Mouse (Mus musculus): ENCODE data around the gene Mcat. TPM values are rescaled to one million over a fixed set of nuclear protein-coding genes. Genes with fewer than 3 reads are reported as not detected.

The Mcat gene
- polyA plus RNA-seq, 1 experiment from 2014 or later: 33.4 TPM

- H3K4me1 ChIP-seq (ENCODE audit: control insufficient read depth in 2 of 2, insufficient read depth in 2 of 2, low read length in 2 of 2): peaks cover 36 to 49% of the 10 kb centered on the region in 2 experiments
- H3K4me3 ChIP-seq (ENCODE audit: control insufficient read depth in 1 of 2, insufficient read depth in 1 of 2, low read depth in 1 of 2, low read length in 2 of 2): no peak overlapping the region
- H3K27ac ChIP-seq (replicated peaks in 1 of 2; ENCODE audit: control insufficient read depth in 1 of 2, insufficient read depth in 1 of 2, low read depth in 2 of 2, low read length in 2 of 2): peak overlapping the region; percentile 86 to 87
- peak overlapping the region; percentile 33; the same call in 1 of the 2 replicates for H3K4me2 ChIP-seq (ENCODE audit: low read length)
- H3K9me3 ChIP-seq (ENCODE audit: control insufficient read depth, low read length): no peaks in the 10 kb centered on the region
- peak overlapping the region; percentile 54 for H3K9ac ChIP-seq (ENCODE audit: low read length)
- H3K27me3 ChIP-seq (ENCODE audit: control insufficient read depth, insufficient read depth, low read length): no peaks in the 10 kb centered on the region
- no peak for ATAC-seq (ENCODE audit: insufficient number of reproducible peaks, insufficient read depth, low FRiP score, low read depth)
- 59% methylated on average over 6 of the region's 6 CpGs for WGBS
- H3K36me3 ChIP-seq (ENCODE audit: control insufficient read depth, insufficient read depth, low read length): peaks cover 26% of the 10 kb centered on the region
Observed at GRCm38 (mm10) chr15:83535890-83536231, 27.7 kb downstream of the Mcat start.

- peak overlapping the region; percentile 54 for H3K9ac ChIP-seq (ENCODE audit: low read length)
- no peak overlapping the region for H3K4me3 ChIP-seq (ENCODE audit: control insufficient read depth in 1 of 2, insufficient read depth in 1 of 2, low read depth in 1 of 2, low read length in 2 of 2)
- H3K4me1 ChIP-seq (ENCODE audit: control insufficient read depth in 2 of 2, insufficient read depth in 2 of 2, low read length in 2 of 2): peaks cover 36 to 48% of the 10 kb centered on the region in 2 experiments
- peak; percentile 18 for ATAC-seq (ENCODE audit: insufficient number of reproducible peaks, insufficient read depth, low FRiP score, low read depth)
- peaks cover 32% of the 10 kb centered on the region for H3K36me3 ChIP-seq (ENCODE audit: control insufficient read depth, insufficient read depth, low read length)
- H3K27ac ChIP-seq (replicated peaks in 1 of 2; ENCODE audit: control insufficient read depth in 1 of 2, insufficient read depth in 1 of 2, low read depth in 2 of 2, low read length in 2 of 2): peak overlapping the region; percentile 86 to 87
- H3K27me3 ChIP-seq (ENCODE audit: control insufficient read depth, insufficient read depth, low read length): no peaks in the 10 kb centered on the region
- WGBS: 26% methylated on average over 17 of the region's 17 CpGs
- H3K9me3 ChIP-seq (ENCODE audit: control insufficient read depth, low read length): no peaks in the 10 kb centered on the region
- H3K4me2 ChIP-seq (ENCODE audit: low read length): peak overlapping the region; percentile 33; the same call in 1 of the 2 replicates
Observed at GRCm38 (mm10) chr15:83534960-83535889, 28.4 kb downstream of the Mcat start.

GRCm38 (mm10) chr15:83532606-83533005, 31.0 kb downstream of the Mcat start:
- Histone ChIP-seq H3K9me3 (ENCODE audit: control insufficient read depth, low read length) (no peaks in the 10 kb centered on the region), H3K4me2 (ENCODE audit: low read length) (no peak overlapping the region), H3K9ac (ENCODE audit: low read length) (no peak overlapping the region), H3K27me3 (ENCODE audit: control insufficient read depth, insufficient read depth, low read length) (no peaks in the 10 kb centered on the region), H3K27ac (replicated peaks in 1 of 2; ENCODE audit: control insufficient read depth in 1 of 2, insufficient read depth in 1 of 2, low read depth in 2 of 2, low read length in 2 of 2) (no peak overlapping the region), H3K4me3 (ENCODE audit: control insufficient read depth in 1 of 2, insufficient read depth in 1 of 2, low read depth in 1 of 2, low read length in 2 of 2) (no peak overlapping the region), H3K4me1 (ENCODE audit: control insufficient read depth in 2 of 2, insufficient read depth in 2 of 2, low read length in 2 of 2) (peaks cover 38 to 57% of the 10 kb centered on the region in 2 experiments), H3K36me3 (ENCODE audit: control insufficient read depth, insufficient read depth, low read length) (peaks cover 25% of the 10 kb centered on the region)
- 82% methylated on average over 7 of the region's 7 CpGs for WGBS
- no peak for ATAC-seq (ENCODE audit: insufficient number of reproducible peaks, insufficient read depth, low FRiP score, low read depth)

- Histone ChIP-seq H3K9me3 (ENCODE audit: control insufficient read depth, low read length) (no peaks in the 10 kb centered on the region), H3K4me3 (ENCODE audit: control insufficient read depth in 1 of 2, insufficient read depth in 1 of 2, low read depth in 1 of 2, low read length in 2 of 2) (no peak overlapping the region), H3K9ac (ENCODE audit: low read length) (no peak overlapping the region), H3K36me3 (ENCODE audit: control insufficient read depth, insufficient read depth, low read length) (peaks cover 23% of the 10 kb centered on the region), H3K4me1 (ENCODE audit: control insufficient read depth in 2 of 2, insufficient read depth in 2 of 2, low read length in 2 of 2) (peaks cover 38 to 62% of the 10 kb centered on the region in 2 experiments), H3K27me3 (ENCODE audit: control insufficient read depth, insufficient read depth, low read length) (no peaks in the 10 kb centered on the region), H3K27ac (replicated peaks in 1 of 2; ENCODE audit: control insufficient read depth in 1 of 2, insufficient read depth in 1 of 2, low read depth in 2 of 2, low read length in 2 of 2) (no peak overlapping the region), H3K4me2 (ENCODE audit: low read length) (no peak overlapping the region)
- no peak for ATAC-seq (ENCODE audit: insufficient number of reproducible peaks, insufficient read depth, low FRiP score, low read depth)
- WGBS: 76% methylated on average over 5 of the region's 5 CpGs
Observed at GRCm38 (mm10) chr15:83531961-83532469, 31.6 kb downstream of the Mcat start.

GRCm38 (mm10) chr15:83530688-83531087, 32.9 kb downstream of the Mcat start:
- peak overlapping the region; percentile 52 to 59 for H3K27ac ChIP-seq (replicated peaks in 1 of 2; ENCODE audit: control insufficient read depth in 1 of 2, insufficient read depth in 1 of 2, low read depth in 2 of 2, low read length in 2 of 2)
- H3K9me3 ChIP-seq (ENCODE audit: control insufficient read depth, low read length): no peaks in the 10 kb centered on the region
- no peaks in the 10 kb centered on the region for H3K27me3 ChIP-seq (ENCODE audit: control insufficient read depth, insufficient read depth, low read length)
- H3K4me1 ChIP-seq (ENCODE audit: control insufficient read depth in 2 of 2, insufficient read depth in 2 of 2, low read length in 2 of 2): peaks cover 38 to 61% of the 10 kb centered on the region in 2 experiments
- ATAC-seq (ENCODE audit: insufficient number of reproducible peaks, insufficient read depth, low FRiP score, low read depth): no peak
- H3K36me3 ChIP-seq (ENCODE audit: control insufficient read depth, insufficient read depth, low read length): peaks cover 23% of the 10 kb centered on the region
- WGBS: 70% methylated on average over 6 of the region's 6 CpGs
- no peak overlapping the region for H3K9ac ChIP-seq (ENCODE audit: low read length)
- no peak overlapping the region for H3K4me2 ChIP-seq (ENCODE audit: low read length)
- H3K4me3 ChIP-seq (ENCODE audit: control insufficient read depth in 1 of 2, insufficient read depth in 1 of 2, low read depth in 1 of 2, low read length in 2 of 2): no peak overlapping the region

GRCm38 (mm10) chr15:83530233-83530632, 33.4 kb downstream of the Mcat start:
- H3K9ac ChIP-seq (ENCODE audit: low read length): no peak overlapping the region
- no peaks in the 10 kb centered on the region for H3K27me3 ChIP-seq (ENCODE audit: control insufficient read depth, insufficient read depth, low read length)
- no peak for ATAC-seq (ENCODE audit: insufficient number of reproducible peaks, insufficient read depth, low FRiP score, low read depth)
- WGBS: 73% methylated on average over 9 of the region's 9 CpGs
- peak overlapping the region; percentile 52 to 59 for H3K27ac ChIP-seq (replicated peaks in 1 of 2; ENCODE audit: control insufficient read depth in 1 of 2, insufficient read depth in 1 of 2, low read depth in 2 of 2, low read length in 2 of 2)
- peaks cover 38 to 61% of the 10 kb centered on the region in 2 experiments for H3K4me1 ChIP-seq (ENCODE audit: control insufficient read depth in 2 of 2, insufficient read depth in 2 of 2, low read length in 2 of 2)
- peaks cover 23% of the 10 kb centered on the region for H3K36me3 ChIP-seq (ENCODE audit: control insufficient read depth, insufficient read depth, low read length)
- peak overlapping the region; percentile 71; the same call in 1 of the 2 replicates for H3K4me2 ChIP-seq (ENCODE audit: low read length)
- H3K9me3 ChIP-seq (ENCODE audit: control insufficient read depth, low read length): no peaks in the 10 kb centered on the region
- no peak overlapping the region for H3K4me3 ChIP-seq (ENCODE audit: control insufficient read depth in 1 of 2, insufficient read depth in 1 of 2, low read depth in 1 of 2, low read length in 2 of 2)

GRCm38 (mm10) chr15:83529765-83530164, 33.8 kb downstream of the Mcat start:
- 65% methylated on average over 5 of the region's 5 CpGs for WGBS
- peak overlapping the region; percentile 4 to 59; a peak in 3 of 4 replicates for H3K27ac ChIP-seq (replicated peaks in 1 of 2; ENCODE audit: control insufficient read depth in 1 of 2, insufficient read depth in 1 of 2, low read depth in 2 of 2, low read length in 2 of 2)
- no peaks in the 10 kb centered on the region for H3K9me3 ChIP-seq (ENCODE audit: control insufficient read depth, low read length)
- peak overlapping the region; percentile 71 for H3K4me2 ChIP-seq (ENCODE audit: low read length)
- peaks cover 23% of the 10 kb centered on the region for H3K36me3 ChIP-seq (ENCODE audit: control insufficient read depth, insufficient read depth, low read length)
- no peak for ATAC-seq (ENCODE audit: insufficient number of reproducible peaks, insufficient read depth, low FRiP score, low read depth)
- H3K27me3 ChIP-seq (ENCODE audit: control insufficient read depth, insufficient read depth, low read length): no peaks in the 10 kb centered on the region
- no peak overlapping the region for H3K4me3 ChIP-seq (ENCODE audit: control insufficient read depth in 1 of 2, insufficient read depth in 1 of 2, low read depth in 1 of 2, low read length in 2 of 2)
- H3K4me1 ChIP-seq (ENCODE audit: control insufficient read depth in 2 of 2, insufficient read depth in 2 of 2, low read length in 2 of 2): peaks cover 38 to 61% of the 10 kb centered on the region in 2 experiments
- no peak overlapping the region for H3K9ac ChIP-seq (ENCODE audit: low read length)

All from heart, embryonic 14.5 days (tissue).